15 mouse cellular contexts compared by ENCODE assay signal in the genomic region with DNA sequence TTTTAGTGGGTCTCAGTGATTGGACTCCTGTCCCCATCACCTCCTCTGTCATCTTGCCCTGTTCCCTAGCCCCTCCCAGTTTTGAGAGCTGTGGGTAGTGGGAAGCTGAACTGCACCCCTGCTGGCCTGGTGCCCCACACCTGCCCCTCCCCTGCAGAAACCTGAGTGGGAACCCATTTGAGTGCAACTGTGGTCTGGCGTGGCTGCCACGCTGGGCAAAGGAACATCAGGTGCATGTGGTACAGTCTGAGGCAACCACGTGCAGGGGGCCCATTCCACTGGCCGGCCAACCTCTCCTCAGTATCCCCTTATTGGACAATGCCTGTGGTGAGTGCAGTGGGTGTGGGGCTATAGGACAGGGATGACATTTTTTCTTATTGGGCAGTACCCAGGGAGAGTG. TPM values are rescaled to one million over a fixed set of nuclear protein-coding genes. Genes with fewer than 3 reads are reported as not detected.
DNase-seq lines count a peak whose midpoint lies in the region; TF ChIP-seq lines count a peak whose summit lies in the region.
"Had no signal": no experiment of that assay in that cellular context is flagged by ENCODE, and none has a peak within 500 bp of the region (broad histone marks: within the 10 kb centered on the region; RNA-seq: fewer than 3 reads in every experiment).

No protein-coding gene starts in this region.

- no peak overlapping the region for H3ac ChIP-seq in myocyte (ENCODE audit: control insufficient read depth, insufficient read length)

- H3K79me2 ChIP-seq in myocyte (ENCODE audit: control insufficient read depth, insufficient read depth): peaks cover 43% of the 10 kb centered on the region

- DNase-seq in heart, adult 8-10 months (ENCODE audit: low spot score): no peak
- DNase-seq: adrenal gland, adult 2 months; adrenal gland, adult 8-10 months; adrenal gland, postnatal 10 days; adrenal gland, postnatal 14 days; adrenal gland, postnatal 25 days; adrenal gland, postnatal 36 days; B cell, adult 2 months; cerebellum, adult 11 months; cerebellum, adult 11-12 months; cerebellum, adult 18-20 months; cerebellum, adult 2 months had no signal

- no peak overlapping the region for H3K4me2 ChIP-seq in myocyte (ENCODE audit: low read depth)

- no peak for TF ChIP-seq POLR2A in myocyte (IDR thresholded peaks at IDR 0.05; ENCODE audit: insufficient read length, low read depth)

- no peak overlapping the region for H3K4me3 ChIP-seq in myocyte

- H3K36me3 ChIP-seq in myocyte (ENCODE audit: control insufficient read depth, insufficient read depth): peaks cover 14% of the 10 kb centered on the region

- no peaks in the 10 kb centered on the region for H3K27me3 ChIP-seq in myocyte (ENCODE audit: control insufficient read depth, insufficient read depth, insufficient read length)
- H3K27me3 ChIP-seq: CH12.LX, Patski had no signal

TF ChIP-seq in myocyte, 11 proteins besides CTCF, POLR2A, EP300 and RAD21:
- TF ChIP-seq USF1 (IDR thresholded peaks at IDR 0.05; ENCODE audit: low read depth) (no peak), MYOD1 (IDR thresholded peaks at IDR 0.05; ENCODE audit: control insufficient read depth in 1 of 3, insufficient read length in 2 of 3, low read depth in 2 of 3) (peak in 2 of 3 experiments; percentile 10 to 55), MYOG (IDR thresholded peaks at IDR 0.05; ENCODE audit: control insufficient read depth in 1 of 3, insufficient read depth in 1 of 3, insufficient read length in 2 of 3, low read depth in 2 of 3) (peak in 2 of 3 experiments; percentile 34 to 74), TCF12 (IDR thresholded peaks at IDR 0.05; ENCODE audit: insufficient read depth, poor library complexity, severe bottlenecking) (no peak), SRF (IDR thresholded peaks at IDR 0.05; ENCODE audit: control insufficient read depth, insufficient read length, low read depth) (no peak), E2F4 (IDR thresholded peaks at IDR 0.05; ENCODE audit: insufficient read depth) (no peak), POLR2AphosphoS2 (IDR thresholded peaks at IDR 0.05; ENCODE audit: insufficient read length, low read depth) (no peak), CEBPB (IDR thresholded peaks at IDR 0.05; ENCODE audit: insufficient read depth, poor library complexity, severe bottlenecking) (no peak), REST (IDR thresholded peaks at IDR 0.05; ENCODE audit: insufficient read depth, insufficient read length) (no peak), MAX (IDR thresholded peaks at IDR 0.05; ENCODE audit: low read depth) (no peak), TCF3 (IDR thresholded peaks at IDR 0.05; ENCODE audit: insufficient read length, low read depth) (no peak)
TF ChIP-seq in myocyte: peak in this region for 2.

RNA-seq across cellular contexts. Expression of a gene that starts 14.8 kb away (rescaled TPM):
- polyA plus RNA-seq in myocyte (2012; fragmentation: generic; extraction: Trizol): 47.2 TPM
- total RNA-seq in heart, adult 8-10 months (2022): 10 to 100 TPM; 27.8 to 43.0 (median 34.9) TPM

RNA-seq across cellular contexts. Expression of a gene that starts 30.4 kb away (rescaled TPM):
- polyA plus RNA-seq in myocyte (2012; fragmentation: generic; extraction: Trizol): 0.35 TPM
- total RNA-seq in heart, adult 8-10 months (2022): under 1 TPM in 3 of 4 experiments, not detected in 1; 0.23 to 0.50 (median 0.25) TPM

RNA-seq across cellular contexts. Expression of a gene that starts 36.7 kb away (rescaled TPM):
- polyA plus RNA-seq in myocyte (2012; fragmentation: generic; extraction: Trizol): 112 TPM
- total RNA-seq in heart, adult 8-10 months (2022): 10 to 100 TPM; 37.0 to 50.9 (median 42.7) TPM
